Mouse (Mus musculus): ENCODE results near the gene Rap1gap2.
A peak's percentile ranks its signal among the peaks of the same experiment; 100 is the strongest.
"Not testable (repeated sequence)": the region's sequence is repeated elsewhere in the genome, so short reads cannot be mapped to it uniquely, and the experiment has no call there.

The Rap1gap2 gene

DNA sequence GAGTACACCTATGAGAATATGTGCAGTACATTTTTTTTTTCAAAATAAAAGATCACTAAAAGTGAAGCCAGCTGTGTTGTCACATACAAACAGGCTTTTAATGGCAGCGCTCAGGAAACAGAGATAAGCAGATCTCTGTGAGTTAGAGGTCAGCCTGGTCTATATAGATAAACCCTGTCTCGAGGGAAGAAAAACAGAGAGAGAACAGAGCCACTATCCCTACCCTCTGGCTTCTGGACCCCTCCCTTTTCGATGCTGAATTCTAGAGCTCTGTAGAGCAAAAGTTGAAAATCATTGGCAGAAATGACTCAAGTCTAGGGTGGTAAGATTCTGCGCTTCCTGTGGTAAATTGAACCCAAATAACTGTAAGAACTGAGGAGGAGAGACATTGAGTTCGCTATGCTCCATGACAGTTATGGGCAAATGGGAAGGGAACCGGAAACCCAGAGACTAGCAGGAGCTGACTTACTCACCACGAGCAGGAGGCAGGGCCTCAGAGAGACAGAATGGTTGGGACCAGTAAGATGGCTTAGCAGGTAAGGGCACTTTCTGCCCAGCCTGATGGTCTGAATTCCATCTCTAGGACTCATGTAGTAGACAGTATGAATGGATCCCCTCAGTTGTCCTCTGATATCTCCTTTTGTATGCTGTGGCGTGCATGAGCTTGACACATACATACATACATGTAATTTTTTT lies 11.4 kb upstream of the Rap1gap2 start:
- no peak for DNase-seq

DNA sequence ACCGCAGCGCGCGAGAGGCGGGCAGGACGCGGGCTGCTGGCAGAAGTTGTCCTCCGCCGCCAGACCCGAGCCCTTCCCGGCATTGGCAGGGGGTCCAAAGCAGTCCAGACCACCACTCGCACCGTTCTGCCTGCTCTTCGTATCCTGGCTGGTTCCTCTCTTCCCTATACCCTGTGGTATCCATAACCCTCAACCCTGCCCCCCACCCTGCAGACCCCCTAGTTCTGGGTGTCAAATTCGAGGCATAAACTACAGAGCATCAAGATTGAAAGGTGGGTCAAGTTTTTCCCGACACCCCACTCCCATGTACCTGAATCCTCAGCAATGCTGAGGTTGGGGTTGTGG lies 9.2 kb upstream of the Rap1gap2 start:
- no peak for DNase-seq

DNA sequence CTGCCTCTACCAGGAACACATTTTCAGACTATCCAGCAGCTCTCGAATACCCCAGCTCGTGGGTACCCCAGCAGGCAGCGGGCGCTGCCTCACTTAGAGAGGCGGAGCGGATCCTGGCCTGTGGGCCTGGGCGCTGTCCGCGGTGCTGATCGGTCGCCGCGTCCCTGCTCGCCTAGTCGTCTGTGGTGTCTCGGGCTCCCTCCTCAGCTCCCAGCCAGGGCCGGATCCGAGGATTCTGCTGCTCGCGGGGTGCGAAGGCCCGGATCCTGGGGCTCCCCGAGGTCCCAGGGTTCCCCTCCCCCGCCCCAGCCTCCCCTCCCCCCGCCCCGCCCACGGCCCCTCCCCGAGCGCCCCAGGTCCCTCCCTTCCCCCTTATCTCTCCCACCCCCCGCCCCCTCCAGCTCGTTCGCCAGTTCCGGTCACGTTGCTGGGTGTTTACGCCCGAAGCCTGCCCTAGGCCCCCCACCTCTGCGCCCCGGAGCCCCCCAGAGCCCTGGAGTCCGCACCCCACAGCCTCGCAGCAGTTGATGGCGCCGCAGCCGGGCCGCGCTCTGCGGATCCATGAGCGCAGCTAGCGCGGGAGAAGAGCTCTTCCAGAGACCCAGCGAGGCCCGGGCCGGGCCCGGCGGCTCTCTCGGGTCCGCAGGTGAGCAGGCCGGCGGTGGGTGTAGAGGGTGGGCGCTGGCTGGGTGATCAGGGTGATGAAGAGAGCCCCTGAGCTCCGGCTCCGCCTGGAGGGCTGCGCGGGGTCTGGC lies 8.7 kb upstream of the Rap1gap2 start, which contains the start of gene Ccdc92b:
TSS of gene Ccdc92b (plus strand) at position 405 of the 755 bp plus-strand sequence.
- peak; percentile 91 for DNase-seq

DNA sequence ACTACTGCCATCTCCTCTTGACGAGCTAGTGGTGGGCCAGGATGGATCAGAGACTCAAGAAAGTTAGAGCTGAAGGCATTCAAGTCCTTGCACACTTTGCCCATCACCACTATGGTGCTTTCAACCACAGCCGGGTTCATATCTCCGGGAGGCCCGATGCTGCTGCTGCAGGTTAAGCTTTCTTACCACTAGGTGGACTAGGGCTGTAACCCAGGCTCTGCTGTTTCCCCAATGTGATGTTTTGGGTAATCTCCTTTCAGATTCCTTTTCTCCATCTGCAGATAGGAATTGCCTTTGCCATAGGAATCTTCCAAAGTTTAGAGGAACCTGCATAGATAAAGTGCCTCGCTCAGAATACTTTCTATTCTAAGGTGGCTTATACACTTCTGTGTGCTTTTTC lies 4.9 kb upstream of the Rap1gap2 start:
- DNase-seq, result no peak

DNA sequence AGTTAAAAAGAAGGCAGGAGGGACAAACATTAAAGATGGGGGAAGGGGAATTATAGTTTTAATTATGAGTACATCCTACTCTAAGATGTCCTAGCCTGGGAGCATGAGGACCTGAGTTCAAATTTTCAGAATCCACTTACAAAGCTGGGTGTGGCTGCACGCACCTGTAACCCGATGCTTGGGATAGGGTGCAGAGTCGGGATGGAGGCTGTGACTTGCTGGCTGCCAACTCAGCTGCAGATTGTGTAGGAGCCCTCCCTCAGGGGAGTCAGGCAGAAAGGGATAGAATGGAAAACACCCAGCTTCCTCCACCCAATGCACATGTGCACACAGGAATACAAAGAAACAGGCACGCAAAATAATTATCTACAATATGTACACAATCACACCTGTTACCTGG lies 2.7 kb upstream of the Rap1gap2 start:
- no peak for DNase-seq

DNA sequence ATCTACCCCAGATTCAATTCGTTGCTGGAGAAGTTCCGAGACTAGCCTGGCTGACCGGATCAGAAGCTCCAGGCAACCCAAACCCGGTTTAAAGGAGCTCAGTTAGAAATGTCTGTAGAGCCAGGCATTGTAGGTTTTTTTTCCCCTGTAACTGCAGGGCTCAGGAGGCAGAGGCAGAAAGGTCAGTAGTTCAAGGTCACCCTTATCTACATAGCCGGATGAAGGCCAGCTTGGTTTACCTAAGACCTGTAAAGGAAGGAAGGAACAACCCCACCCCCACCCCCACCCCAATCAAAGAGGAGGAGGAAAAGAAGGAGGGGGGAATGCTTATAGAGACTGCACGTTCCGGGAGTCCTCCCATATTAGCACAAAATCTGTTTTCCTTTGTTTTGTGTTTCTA lies 722 bp upstream of the Rap1gap2 start:
- no peak for DNase-seq

DNA sequence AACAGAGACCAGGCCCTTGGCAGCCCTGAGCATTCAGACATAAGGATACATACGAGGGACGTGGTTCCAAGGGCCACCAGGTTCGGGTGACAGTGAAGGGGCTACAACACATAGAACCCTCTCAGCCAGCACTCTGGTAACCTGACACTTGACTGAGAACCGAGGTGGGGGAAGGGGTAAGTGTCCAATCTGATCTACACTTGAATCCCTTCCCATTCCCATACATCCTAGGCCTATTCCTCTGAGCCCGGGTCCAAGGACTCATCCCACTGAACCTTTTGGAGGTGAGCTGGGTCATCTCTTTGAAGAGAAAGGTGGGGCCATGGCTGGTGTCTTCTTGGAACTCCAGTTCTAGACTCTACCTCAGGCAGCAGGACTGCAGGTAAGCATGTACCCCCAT lies 647 bp downstream of the Rap1gap2 start:
- DNase-seq, result no peak

DNA sequence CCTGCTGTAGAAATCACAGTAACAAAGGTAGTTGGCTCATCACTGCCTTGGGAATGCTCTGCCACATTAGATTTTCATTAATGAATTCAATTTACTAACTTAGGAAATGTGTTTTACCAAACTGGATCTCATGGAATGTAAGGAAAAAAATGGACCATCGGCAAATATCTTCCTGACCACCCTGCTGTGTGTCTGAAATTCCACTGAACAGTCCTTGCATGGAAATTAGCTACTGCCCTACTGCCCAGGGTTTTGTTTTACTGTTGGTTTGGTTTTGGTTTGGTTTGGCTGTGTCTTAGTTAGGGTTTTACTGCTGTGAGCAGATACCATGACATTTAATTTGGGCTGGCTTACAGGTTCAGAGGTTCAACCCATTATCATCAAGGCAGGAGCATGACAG lies 8.4 kb downstream of the Rap1gap2 start:
- no peak for DNase-seq

DNA sequence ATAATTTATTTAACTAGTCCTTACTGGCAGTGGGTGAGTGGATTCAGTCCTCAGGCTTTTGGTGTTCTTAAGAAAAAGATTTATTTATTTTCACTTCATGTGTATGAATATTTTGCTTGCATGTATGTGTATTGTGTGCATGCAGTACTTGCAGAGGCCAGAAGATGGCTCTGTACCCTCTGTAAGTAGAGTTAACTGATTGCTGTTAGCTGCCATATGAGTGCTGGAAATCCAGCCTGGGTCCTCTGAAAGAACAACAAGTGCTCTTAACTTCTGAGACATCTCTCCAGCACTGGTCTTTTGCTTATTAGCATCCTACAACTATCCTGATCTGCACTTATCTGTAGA lies 12.8 kb downstream of the Rap1gap2 start:
- DNase-seq, result no peak

DNA sequence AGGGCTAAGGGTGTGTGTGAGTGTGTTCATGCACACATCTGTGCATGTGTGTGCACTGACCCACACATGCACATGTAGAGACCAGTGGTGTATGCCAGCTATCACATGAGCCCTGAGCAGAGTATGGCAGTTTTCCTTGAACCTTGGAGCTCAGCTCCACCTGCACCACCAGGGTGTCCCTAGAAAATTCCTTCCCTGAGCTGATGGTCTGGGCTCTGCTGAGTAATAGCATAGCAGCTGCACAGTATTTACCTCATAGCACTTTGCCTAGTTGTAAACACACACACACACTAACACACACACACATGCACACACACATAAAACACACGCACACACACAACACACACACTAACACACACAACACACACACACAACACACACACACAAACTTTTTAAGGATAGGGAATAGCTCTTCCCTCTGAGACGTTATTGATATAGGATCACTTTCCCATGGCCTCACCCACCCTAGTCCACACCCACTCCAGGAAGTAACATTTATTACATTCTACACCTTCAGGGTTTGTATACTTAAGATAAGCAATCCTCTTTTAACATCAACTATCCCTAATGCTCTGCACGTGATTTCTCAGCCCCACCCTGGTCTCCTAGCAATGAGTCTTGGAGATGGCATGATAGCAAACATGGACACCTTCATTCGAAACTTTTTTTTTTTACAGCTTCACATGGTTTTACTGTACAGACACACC lies 13.3 kb downstream of the Rap1gap2 start:
- no peak for DNase-seq

DNA sequence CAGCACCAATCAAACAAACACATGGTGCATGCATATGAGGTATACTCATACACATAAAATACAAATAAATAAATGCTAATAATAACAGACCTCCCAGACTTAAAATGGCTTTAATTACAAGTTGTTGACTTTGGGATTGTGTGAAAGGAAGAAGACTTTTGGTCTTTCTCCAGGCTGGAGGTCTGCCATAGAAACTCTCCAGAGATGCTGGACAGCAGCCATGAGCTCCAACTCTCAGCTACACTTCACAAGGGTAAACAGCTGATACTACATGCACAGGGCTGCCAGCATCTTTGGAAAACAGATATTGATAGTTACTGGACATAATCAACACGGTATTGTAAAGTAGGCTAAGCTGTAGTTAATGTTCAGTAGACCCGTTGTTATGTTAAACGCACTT lies 18.5 kb downstream of the Rap1gap2 start:
- no peak for DNase-seq

DNA sequence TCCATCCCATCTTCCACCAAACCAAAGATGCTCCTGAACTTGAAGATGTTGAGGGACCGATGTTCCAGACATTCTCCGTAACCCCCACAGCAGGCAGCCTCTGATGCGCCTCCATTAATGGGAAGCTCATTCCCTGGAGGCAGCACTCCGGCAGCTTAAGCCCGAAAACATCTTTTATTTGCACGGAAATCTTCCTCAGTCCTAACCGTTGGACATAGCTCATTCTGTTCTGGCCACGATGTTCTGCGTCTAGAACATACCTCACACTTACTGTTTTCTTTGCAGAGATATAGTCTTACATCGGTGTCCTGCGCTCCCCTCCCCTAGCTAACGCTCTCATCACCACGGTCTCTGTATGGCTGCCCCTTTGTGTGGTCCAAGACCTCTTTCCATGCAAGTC lies 20.0 kb downstream of the Rap1gap2 start:
- DNase-seq, result no peak

DNA sequence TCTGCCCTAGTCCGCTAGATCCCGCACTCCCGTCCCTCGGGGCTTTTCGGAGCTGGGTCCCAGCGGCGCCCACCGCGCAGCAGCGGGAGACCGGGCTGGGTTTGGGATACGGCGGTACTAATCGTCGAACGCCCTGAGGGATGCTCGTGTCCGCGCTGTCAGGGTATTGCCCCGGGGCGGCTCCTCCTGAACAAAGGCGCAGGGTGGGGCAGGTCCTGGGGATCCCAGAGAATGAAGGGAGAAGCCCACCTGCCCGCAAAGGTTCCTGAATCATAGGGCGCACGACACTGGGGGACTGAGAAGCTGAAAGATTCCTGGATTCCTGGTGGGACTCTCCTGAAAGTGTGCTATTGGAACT lies 20.5 kb downstream of the Rap1gap2 start:
- DNase-seq, result no peak

DNA sequence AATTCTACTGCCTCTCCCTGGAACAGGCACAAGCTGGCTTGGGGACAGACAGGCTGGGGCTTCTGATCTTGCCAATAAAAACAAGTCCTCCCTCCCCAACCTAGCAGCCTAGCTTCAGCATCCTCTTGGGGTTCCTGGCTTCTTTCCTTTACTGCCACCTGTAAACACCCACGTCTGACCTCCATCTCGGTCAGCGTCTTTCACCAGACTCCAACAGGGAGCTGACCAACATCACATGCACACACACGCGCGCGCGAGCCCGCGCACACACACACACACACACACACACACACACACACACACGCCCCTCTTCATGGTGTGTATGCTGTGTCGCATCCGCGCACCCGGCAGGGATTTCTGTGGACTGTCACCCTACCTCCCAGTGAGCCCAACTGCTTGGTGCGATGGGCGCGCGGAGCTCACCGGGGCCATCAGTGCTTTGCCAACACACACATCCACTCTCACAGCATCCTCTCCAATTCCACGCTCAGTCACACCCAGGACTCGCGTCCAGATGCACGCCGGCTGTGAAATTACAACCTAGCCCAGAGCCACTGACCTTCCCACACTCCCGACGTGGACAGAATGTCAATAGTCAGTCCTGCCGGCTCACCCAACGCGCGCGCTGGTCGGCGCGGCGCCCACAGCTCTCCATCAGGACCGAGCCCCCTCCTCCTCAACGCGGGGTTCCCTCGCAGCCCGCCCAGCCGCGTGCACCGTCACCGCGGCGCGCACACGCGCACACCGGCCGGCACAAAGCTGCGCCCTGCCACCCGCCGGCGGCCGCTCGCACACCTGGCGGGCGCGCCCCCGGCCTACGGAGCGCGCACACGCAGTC lies 21.1 kb downstream of the Rap1gap2 start:
- peak; percentile 49 for DNase-seq

DNA sequence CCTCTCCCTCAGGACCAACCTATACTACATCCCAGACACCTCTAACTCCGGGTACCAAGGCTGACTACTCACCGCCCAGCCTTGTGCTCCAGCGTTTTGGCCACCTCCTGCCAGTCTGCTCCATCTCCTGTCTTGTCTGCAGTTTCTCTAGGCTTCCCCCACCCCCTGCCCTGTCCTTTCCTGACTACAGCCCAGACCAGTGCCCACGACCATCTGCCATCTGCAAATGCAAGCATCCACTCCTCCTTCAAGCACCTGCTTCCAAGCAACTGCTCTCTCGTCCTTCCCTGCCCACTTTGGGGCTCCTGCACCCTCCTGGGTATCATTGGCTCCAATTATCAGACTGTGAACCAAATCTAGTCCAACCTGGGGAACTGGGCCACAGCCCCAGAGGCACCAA lies 24.3 kb downstream of the Rap1gap2 start:
- DNase-seq, result no peak

DNA sequence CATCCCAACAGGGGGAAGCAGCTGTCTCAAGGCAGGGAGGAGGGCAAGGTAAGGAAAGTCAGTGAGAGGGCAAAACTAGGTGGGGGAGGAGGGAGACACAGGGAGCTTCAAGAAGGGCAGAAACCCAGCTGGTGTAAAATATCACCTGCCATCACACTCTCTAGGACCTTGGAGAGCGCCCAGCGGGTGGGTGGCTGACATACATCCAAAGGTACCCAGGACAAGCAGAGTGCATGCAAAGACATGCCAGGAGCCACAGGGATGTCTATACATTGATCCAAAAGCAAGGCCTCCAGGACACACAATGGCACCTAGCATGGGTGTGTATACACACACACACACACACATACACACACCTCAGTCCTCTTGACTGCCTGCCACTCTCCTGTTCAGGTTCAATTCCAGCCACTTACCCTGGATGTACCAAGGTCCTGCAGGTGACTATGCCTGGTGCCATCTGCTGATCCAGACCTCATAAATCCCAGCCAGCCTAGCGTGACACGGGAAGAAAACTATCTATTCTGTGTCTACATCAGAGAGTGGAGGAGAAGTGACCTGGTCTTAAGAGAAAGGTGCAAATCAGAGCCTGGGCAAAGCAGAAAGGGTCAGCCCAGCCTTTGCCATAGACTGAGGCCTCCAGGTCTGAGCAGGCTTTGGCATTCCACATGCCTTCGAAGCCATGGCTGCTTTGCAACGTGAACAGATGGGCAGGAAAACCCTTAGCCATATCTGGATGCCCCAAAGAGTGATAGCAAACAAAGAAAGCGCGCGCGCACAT lies 25.6 kb downstream of the Rap1gap2 start:
- DNase-seq, result peak; percentile 53

DNA sequence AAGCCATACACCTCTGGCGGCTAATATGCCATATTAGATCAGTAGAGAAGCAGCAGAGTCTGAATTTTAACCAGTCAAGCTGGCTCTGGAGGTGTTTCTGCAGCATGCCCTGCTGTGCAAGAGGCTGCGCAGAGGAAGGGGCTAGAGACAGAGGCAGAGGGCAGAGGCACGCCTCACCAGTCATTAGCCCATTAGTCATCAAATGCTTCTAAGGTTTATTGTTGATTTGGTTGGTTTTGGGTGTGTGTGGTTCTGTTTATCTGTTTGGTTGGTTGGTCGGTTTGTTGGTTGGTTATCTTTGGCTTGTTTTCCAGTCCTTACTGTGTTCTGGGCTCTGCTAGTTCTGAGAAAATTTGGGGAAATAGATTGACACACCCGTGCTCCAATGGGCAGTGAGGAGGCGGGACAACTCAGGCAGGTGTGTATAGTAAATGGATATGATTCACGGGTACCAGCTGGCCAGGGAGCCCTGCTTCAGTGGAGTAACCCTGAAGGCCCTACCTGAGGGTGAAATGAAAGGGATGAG lies 26.8 kb downstream of the Rap1gap2 start:
- DNase-seq, result no peak

DNA sequence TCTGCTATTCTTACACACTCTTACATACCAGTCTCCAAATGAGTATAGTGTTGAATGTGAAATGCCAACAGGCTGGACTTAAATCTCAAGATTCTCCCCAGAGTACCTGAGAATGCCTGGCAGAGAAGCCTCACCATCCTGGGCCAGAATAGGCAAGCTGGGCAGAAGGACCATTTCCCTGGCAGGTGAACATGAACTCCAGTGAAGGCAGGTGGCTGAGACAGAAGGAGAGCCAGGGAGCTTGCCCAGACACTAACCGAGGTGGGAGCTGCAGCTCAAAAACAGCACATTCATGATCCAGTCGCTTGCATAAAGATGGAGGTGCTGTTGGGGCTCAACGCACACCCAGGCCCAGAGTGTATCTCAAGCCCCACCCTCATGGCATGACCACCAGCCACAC lies 28.3 kb downstream of the Rap1gap2 start:
- no peak for DNase-seq

DNA sequence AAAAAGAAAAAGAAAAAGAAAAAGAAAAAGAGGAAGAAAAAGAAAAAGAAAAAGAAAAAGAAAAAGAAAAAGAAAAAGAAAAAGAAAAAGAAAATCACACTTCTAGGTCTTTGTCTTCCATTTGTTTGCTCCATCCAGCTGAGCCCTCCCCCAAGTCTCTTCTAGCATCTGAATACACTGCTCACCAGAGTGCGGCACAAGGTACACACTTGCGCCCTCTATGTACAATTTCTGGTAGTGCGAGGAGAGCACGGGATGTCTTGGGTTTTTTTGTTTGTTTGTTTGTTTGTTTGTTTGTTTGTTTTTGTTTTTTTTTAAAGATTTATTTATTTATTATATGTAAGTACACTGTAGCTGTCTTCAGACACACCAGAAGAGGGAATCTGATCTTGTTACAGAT lies 29.4 kb downstream of the Rap1gap2 start:
- not testable (repeated sequence) for DNase-seq

DNA sequence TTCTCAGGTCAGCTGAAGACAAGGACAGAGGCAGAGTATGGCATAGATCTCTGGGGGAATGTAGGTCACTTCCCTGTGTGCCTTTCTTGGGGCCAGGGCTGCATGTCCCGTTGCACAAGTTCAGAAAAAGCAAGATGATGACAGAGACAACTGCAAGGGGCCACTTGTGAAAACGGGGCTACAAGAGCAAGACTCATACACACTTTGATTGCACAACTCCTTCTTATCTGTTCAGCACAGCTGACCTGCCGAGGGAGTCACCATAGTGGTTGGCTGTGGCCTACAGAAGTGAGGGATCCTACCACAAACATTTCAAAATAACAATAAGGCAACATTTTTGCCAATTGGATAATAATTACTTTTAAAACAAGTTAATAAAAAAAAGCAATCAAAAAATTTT lies 33.6 kb downstream of the Rap1gap2 start:
- DNase-seq, result no peak

DNA sequence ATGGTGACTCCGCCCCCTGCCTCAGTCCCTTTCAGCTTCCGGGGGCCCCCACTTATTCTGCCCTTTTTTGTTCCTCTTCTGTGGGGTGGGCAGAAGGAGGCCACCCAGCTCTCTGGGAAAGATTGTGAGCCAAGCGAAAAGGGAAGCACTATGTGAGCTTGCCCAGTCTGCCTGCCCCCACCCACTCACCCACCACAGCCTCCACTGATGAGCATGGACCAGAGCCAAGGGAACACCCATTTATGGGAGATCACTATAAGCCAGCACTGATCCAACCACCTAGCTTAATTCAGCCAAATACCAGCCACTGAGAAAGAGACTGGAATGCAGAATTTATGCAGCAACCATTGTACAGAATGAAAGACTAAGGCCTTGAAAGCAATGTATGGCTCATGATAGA lies 34.8 kb downstream of the Rap1gap2 start:
- DNase-seq, result no peak

DNA sequence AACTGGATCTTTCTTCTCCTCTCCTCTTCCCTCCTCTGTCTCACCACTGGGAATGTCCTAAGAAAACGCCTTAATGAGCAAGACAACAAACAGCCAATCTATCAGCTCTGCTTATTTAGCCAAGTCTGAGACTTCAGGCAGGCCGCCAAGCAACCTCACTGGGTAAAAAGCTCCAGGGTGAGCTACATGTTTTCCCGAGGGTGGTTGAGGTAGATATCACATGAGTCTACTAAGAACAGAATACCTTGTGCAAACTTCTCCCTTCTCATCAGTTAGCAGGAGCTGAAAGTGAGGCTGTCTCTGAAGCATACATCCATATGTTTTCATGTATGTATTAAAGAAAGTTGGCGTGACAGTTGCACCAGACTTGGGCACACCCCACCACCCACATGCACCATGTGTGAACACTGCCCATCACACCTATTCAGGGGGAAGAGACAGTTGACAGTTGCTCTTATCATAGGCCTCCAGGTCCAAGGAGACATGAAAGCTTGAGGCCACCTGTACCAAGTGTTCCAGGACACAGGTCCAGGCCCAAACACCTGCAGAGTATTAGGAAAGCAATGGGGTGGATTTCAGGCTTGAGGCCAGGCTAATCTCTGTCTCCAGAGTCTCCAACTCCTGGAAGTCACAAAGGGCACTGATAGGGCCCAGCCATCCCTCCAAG lies 35.8 kb downstream of the Rap1gap2 start:
- no peak for DNase-seq
